Mouse (Mus musculus): ENCODE results near the gene Armh3. TPM values are rescaled to one million over a fixed set of nuclear protein-coding genes. Genes with fewer than 3 reads are reported as not detected.

Armh3 gene
- polyA plus RNA-seq, 2 experiments: 13.6 to 13.7 TPM

GRCm38 (mm10) chr19:45907416-45907815 is 90.9 kb downstream of the Armh3 start:
- ATAC-seq (ENCODE audit: low FRiP score, low read depth) (no peak), DNase-seq (ENCODE audit: low spot score) (no peak)
- TF ChIP-seq POLR2A (IDR thresholded peaks at IDR 0.05; ENCODE audit: borderline replicate concordance, extremely low read depth, insufficient read depth, insufficient read length): no peak
- no peaks in the 10 kb centered on the region for H3K4me1 ChIP-seq (ENCODE audit: control insufficient read depth, insufficient read depth, low read length)
- H3K4me3 ChIP-seq (replicated peaks; ENCODE audit: low read length): no peak overlapping the region
- no peaks in the 10 kb centered on the region for H3K27me3 ChIP-seq (ENCODE audit: control insufficient read depth, insufficient read depth, low read length)
- H3K36me3 ChIP-seq (ENCODE audit: control insufficient read depth, insufficient read depth, low read length): peaks cover 6% of the 10 kb centered on the region; the same call in 1 of the 2 replicates
- no peaks in the 10 kb centered on the region for H3K9me3 ChIP-seq (ENCODE audit: control insufficient read depth, low read length)
- no peak overlapping the region for H3K9ac ChIP-seq (ENCODE audit: low read depth, low read length, severe bottlenecking)
- H3K4me2 ChIP-seq (replicated peaks; ENCODE audit: low read depth, low read length, severe bottlenecking): no peak overlapping the region
- no peak overlapping the region for H3K27ac ChIP-seq (replicated peaks; ENCODE audit: low read depth, low read length)
- 89% methylated on average over 6 of the region's 6 CpGs for WGBS

- 75% methylated on average over 3 of the region's 3 CpGs for WGBS
- no peak for TF ChIP-seq POLR2A (IDR thresholded peaks at IDR 0.05; ENCODE audit: borderline replicate concordance, extremely low read depth, insufficient read depth, insufficient read length)
- Histone ChIP-seq H3K4me2 (replicated peaks; ENCODE audit: low read depth, low read length, severe bottlenecking) (no peak overlapping the region), H3K36me3 (ENCODE audit: control insufficient read depth, insufficient read depth, low read length) (peaks cover 13% of the 10 kb centered on the region), H3K4me1 (ENCODE audit: control insufficient read depth, insufficient read depth, low read length) (no peaks in the 10 kb centered on the region), H3K27ac (replicated peaks; ENCODE audit: low read depth, low read length) (no peak overlapping the region), H3K9me3 (ENCODE audit: control insufficient read depth, low read length) (no peaks in the 10 kb centered on the region), H3K27me3 (ENCODE audit: control insufficient read depth, insufficient read depth, low read length) (no peaks in the 10 kb centered on the region), H3K9ac (ENCODE audit: low read depth, low read length, severe bottlenecking) (no peak overlapping the region), H3K4me3 (replicated peaks; ENCODE audit: low read length) (no peak overlapping the region)
- ATAC-seq (ENCODE audit: low FRiP score, low read depth): no peak
- DNase-seq (ENCODE audit: low spot score): no peak
These were observed 94.4 kb downstream of the Armh3 start for GRCm38 (mm10) chr19:45903861-45904260.

GRCm38 (mm10) chr19:45902390-45903035 is 95.8 kb downstream of the Armh3 start:
- H3K36me3 ChIP-seq (ENCODE audit: control insufficient read depth, insufficient read depth, low read length): peaks cover 10% of the 10 kb centered on the region
- H3K9me3 ChIP-seq (ENCODE audit: control insufficient read depth, low read length): no peaks in the 10 kb centered on the region
- H3K9ac ChIP-seq (ENCODE audit: low read depth, low read length, severe bottlenecking): no peak overlapping the region
- no peak overlapping the region for H3K4me3 ChIP-seq (replicated peaks; ENCODE audit: low read length)
- WGBS: 65% methylated on average over 8 of the region's 8 CpGs
- no peak for TF ChIP-seq POLR2A (IDR thresholded peaks at IDR 0.05; ENCODE audit: borderline replicate concordance, extremely low read depth, insufficient read depth, insufficient read length)
- H3K4me2 ChIP-seq (replicated peaks; ENCODE audit: low read depth, low read length, severe bottlenecking): no peak overlapping the region
- no peaks in the 10 kb centered on the region for H3K27me3 ChIP-seq (ENCODE audit: control insufficient read depth, insufficient read depth, low read length)
- DNase-seq (ENCODE audit: low spot score): no peak
- H3K27ac ChIP-seq (replicated peaks; ENCODE audit: low read depth, low read length): no peak overlapping the region
- no peaks in the 10 kb centered on the region for H3K4me1 ChIP-seq (ENCODE audit: control insufficient read depth, insufficient read depth, low read length)
- ATAC-seq (ENCODE audit: low FRiP score, low read depth): no peak

- DNase-seq (ENCODE audit: low spot score) (no peak), ATAC-seq (ENCODE audit: low FRiP score, low read depth) (no peak)
These were observed 97.5 kb downstream of the Armh3 start for GRCm38 (mm10) chr19:45900836-45901235.

GRCm38 (mm10) chr19:45895726-45896125 is 102.6 kb downstream of the Armh3 start:
- Histone ChIP-seq H3K4me1 (ENCODE audit: control insufficient read depth, insufficient read depth, low read length) (no peaks in the 10 kb centered on the region), H3K4me2 (replicated peaks; ENCODE audit: low read depth, low read length, severe bottlenecking) (no peak overlapping the region), H3K4me3 (replicated peaks; ENCODE audit: low read length) (no peak overlapping the region), H3K9me3 (ENCODE audit: control insufficient read depth, low read length) (no peaks in the 10 kb centered on the region), H3K9ac (ENCODE audit: low read depth, low read length, severe bottlenecking) (no peak overlapping the region), H3K27ac (replicated peaks; ENCODE audit: low read depth, low read length) (no peak overlapping the region), H3K36me3 (ENCODE audit: control insufficient read depth, insufficient read depth, low read length) (peaks cover 16% of the 10 kb centered on the region), H3K27me3 (ENCODE audit: control insufficient read depth, insufficient read depth, low read length) (no peaks in the 10 kb centered on the region)
- ATAC-seq (ENCODE audit: low FRiP score, low read depth) (no peak), DNase-seq (ENCODE audit: low spot score) (no peak)
- WGBS: 100% methylated on average over 1 of the region's 1 CpGs
- TF ChIP-seq POLR2A (IDR thresholded peaks at IDR 0.05; ENCODE audit: borderline replicate concordance, extremely low read depth, insufficient read depth, insufficient read length): no peak

More at GRCm38 (mm10) chr19:45900836-45901235, 97.5 kb downstream of the Armh3 start:
- Histone ChIP-seq H3K4me3 (replicated peaks; ENCODE audit: low read length) (no peak overlapping the region), H3K4me2 (replicated peaks; ENCODE audit: low read depth, low read length, severe bottlenecking) (no peak overlapping the region), H3K9me3 (ENCODE audit: control insufficient read depth, low read length) (no peaks in the 10 kb centered on the region), H3K27ac (replicated peaks; ENCODE audit: low read depth, low read length) (no peak overlapping the region), H3K36me3 (ENCODE audit: control insufficient read depth, insufficient read depth, low read length) (peaks cover 7% of the 10 kb centered on the region; the same call in 1 of the 2 replicates), H3K4me1 (ENCODE audit: control insufficient read depth, insufficient read depth, low read length) (no peaks in the 10 kb centered on the region), H3K27me3 (ENCODE audit: control insufficient read depth, insufficient read depth, low read length) (no peaks in the 10 kb centered on the region), H3K9ac (ENCODE audit: low read depth, low read length, severe bottlenecking) (no peak overlapping the region)
- no peak for TF ChIP-seq POLR2A (IDR thresholded peaks at IDR 0.05; ENCODE audit: borderline replicate concordance, extremely low read depth, insufficient read depth, insufficient read length)
- 92% methylated on average over 5 of the region's 5 CpGs for WGBS
